Mouse (Mus musculus) CD4-positive, CD25-positive, alpha-beta regulatory T cell, adult 4 months (primary cell): ENCODE measurements at regions not wholly inside any gene's neighbourhood (a gene's known extent, or its start where the extent isn't known, plus 50 kb on each side); places are given as distances from the start of the nearest gene placed in this dataset.
"Not testable (repeated sequence)": the region's sequence is repeated elsewhere in the genome, so short reads cannot be mapped to it uniquely, and the experiment has no call there.

Source experiments
- ATAC-seq: one replicate; pipeline ENCODE4 v1.8.0; 2017

DNA sequence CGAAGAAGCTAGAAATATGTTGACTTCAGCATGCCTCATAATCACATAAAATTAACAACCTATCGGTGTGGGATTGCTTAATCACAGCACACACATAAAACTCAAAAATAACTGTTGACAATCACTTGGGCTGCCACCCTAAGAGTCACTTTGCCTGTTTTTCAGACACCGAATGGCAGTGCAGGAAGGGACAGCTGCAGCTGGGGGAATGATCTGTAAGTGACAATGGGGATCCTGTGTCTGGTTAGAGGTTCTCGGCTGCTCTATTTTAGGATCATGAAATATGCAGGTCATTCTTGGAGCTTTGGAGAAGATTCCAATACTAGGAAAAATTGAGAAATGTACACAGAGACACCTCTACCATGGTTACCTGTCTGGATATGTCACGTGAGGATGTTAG lies 54.4 kb upstream of the Tcf12 start:
- no peak for ATAC-seq

DNA sequence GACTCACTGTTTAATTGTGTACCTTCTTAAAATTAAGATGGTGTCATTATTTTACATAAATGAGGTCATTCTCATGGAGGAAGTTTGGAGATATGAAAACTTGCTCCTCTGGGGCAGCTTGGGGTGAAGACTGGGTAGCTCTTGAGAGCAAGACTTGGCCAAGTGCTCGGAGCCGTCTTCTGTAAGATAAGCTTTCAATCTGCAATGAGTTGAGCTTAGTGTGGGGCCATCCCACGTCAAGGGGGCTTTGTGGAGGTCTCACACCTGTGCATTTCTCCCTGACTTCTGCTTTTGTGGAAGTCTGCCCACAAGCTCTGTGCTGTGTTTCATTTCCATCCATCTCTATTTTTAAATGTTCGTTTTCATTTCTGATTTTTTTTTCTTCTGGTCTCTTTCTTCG lies 54.9 kb upstream of the Tcf12 start:
- no peak for ATAC-seq

DNA sequence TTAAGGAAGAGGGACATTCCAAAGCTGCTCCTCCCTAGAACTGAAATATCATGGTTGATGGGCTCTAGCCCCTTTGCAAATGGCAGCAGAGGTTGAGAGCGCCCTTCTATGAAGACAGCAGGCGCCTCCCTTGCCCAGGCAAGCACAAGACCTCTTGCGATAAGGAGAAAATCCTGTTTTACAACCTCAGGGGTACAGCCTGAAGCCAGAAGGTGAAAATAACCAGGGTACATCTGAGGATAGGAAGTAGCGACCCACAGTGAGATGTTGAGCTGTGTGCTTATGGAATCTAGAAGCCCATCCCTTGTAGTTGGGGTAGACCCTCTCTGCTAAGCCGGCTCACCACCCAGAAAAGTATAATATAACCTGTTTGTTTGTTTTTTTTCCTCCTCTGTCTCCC lies 57.6 kb upstream of the Tcf12 start:
- no peak for ATAC-seq

DNA sequence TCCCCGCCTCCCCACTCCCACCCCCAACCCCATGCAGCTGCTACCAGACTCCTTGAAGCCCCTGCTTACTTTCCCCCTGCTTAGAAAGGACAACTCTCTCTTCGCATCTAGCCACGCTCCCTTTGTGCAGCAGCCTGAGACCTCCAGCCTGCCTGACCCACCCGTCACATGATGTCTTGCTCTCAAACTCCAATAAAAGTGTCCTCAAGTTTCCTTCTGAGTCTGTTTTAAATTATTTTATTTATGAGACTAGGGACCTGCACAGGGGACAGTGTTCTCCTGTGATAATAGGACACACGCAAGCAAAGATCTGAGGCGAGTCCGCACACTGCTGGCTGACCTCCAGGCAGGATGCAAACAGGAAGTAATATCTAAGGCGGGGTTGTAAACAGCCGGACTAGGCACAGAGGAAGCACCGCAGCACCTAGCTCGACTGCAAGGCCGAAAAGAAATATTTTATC lies 58.1 kb upstream of the Tcf12 start:
- no peak for ATAC-seq

DNA sequence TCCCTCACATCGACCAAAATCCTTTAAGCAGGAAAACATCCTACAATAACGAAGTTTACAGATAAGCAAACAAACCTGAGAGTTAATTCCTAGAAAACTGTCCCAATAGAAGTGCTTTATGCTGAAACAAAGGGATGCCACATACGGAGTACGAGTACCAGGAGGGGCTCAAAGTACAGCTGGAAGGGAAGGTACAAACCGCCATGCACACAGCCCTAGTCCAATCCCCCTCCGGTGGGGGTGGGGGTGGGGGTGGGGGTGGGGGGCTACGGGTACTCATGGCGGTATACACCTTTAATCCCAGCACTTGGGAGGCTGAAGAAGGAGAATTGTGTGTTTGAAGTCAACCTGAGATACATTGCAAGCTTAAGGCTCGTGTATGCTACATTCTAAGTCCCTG lies 58.6 kb upstream of the Tcf12 start:
- ATAC-seq, result no peak

DNA sequence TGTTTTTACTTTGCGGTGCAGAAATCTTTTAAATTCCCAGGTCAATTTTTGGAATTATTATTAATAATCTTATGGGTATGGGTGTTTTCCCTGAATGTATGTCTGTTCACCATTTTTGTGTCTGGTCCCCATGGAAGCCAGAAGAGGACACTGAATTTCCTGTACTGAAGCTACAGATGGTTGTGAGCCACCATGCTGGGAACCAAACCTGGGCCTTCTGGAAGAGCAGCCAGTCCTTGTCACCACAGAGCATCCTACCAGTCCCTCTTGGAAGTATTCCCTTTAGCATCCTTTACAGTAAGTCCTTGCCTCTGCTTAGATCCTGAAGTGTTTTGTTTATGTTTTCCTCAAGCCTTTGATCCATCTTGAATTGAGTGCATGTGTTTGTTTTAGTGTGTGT lies 60.7 kb upstream of the Tcf12 start:
- no peak for ATAC-seq

DNA sequence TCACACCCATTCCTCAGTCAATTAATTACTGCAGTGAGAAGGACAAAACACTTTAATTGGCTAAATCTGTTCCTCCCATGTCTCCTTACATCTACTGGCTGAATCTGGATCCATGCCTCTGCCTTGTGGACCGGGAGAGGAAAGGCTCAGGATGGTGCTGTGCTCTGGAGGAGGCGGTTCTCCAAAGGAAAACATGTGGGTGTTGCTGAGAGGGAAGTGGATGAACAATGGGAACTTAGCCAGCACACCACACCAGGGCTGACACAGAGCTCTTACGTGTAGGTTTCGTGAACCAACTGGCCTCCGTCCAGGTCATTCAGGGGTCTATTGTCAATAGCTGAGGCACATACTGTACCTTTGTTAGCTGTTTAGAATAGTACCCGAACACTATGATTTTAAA lies 69.3 kb upstream of the Tcf12 start:
- no peak for ATAC-seq

DNA sequence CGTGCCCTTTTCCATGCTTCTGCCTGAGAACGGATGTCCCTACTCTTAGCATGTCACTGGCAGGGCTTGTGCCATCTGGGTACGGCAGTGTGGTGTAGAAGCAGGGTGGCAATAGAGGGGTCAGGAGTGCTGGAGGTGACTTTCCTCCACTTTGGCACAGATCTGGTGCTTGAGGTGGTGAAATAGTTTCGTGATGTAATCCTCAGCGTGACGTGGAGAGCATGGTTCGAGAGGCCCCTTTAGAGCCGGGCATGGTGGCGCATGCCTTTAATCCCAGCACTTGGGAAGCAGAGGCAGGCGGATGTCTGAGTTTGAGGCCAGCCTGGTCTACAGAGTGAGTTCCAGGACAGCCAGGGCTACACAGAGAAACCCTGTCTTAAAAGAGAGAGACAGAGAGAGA lies 71.7 kb upstream of the Tcf12 start:
- ATAC-seq, result no peak

DNA sequence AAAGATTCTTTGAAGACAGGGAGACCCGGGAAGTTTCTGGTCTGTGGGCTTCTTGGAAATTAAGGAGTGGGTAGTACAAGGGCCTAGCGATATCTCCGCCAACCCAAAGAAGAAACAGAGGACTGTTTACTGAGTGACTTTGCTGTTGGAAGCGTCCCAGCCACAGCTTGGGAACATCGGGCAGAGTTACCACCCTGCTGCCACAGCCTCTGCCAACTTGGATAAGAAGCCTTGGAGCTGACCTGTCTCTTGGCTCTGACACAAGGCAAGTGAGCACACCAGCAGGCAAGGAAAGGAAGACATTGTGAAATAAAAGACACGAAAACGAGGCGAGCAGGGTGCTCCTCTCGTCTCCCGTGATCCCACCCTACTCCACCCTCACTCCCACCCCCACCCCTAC lies 72.3 kb upstream of the Tcf12 start:
- ATAC-seq, result no peak

DNA sequence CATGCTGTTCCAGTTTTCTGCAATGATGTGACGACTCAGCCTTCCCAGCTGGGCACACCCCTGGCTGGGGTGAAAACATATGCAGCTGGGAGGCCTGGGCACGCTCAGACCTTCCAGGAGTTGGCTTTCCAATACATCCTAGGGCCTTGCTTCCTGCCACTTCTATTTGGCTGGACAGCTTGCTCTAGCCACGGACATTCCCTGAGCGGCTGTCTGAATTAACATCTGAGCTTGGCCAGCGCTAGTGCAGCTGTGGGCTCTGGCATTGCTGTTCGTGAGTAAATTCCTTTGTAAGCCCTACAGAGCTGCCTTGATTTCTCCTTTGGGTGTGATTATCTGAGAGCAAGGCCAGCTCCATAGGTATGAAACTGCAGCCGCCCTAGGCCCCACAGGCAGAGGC lies 78.2 kb upstream of the Tcf12 start:
- no peak for ATAC-seq

DNA sequence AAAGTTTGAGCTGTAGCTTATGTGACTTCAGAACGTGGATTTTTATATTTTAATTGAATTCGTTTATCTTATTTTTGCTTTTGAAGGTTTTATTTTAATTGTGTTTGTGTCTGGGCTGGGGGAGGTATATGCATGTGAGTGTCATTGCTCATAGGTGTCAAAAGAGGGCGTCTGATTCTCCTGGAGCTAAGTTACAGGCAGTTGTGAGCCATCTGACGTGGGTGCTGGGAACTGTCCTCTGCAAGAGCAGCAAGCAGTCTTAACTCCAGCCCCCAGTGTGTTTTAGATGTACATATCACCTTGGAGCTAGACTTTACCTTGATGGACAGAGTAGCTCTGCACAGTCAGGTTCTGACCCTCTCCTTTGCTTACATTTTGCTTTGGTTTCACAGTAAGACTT lies 79.0 kb upstream of the Tcf12 start:
- no peak for ATAC-seq

DNA sequence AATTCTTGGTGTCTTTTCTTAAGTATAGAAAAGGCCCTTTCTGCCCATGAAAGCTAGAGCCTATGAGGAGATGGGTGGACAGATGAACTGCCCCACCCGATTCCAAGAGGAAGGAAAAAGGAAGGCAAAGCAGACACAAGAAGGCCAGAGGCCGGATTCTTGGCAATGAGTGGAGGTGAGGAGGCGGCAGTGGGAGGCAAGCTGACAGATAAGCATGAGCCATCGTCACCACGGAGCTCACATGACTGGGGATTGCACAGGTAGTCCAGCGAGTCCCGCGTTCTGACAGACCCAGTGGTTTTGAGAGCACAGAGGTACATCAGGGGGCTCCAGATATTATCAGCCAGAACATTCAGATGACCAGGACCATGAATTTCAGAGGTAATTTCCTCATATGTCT lies 79.4 kb upstream of the Tcf12 start:
- no peak for ATAC-seq

DNA sequence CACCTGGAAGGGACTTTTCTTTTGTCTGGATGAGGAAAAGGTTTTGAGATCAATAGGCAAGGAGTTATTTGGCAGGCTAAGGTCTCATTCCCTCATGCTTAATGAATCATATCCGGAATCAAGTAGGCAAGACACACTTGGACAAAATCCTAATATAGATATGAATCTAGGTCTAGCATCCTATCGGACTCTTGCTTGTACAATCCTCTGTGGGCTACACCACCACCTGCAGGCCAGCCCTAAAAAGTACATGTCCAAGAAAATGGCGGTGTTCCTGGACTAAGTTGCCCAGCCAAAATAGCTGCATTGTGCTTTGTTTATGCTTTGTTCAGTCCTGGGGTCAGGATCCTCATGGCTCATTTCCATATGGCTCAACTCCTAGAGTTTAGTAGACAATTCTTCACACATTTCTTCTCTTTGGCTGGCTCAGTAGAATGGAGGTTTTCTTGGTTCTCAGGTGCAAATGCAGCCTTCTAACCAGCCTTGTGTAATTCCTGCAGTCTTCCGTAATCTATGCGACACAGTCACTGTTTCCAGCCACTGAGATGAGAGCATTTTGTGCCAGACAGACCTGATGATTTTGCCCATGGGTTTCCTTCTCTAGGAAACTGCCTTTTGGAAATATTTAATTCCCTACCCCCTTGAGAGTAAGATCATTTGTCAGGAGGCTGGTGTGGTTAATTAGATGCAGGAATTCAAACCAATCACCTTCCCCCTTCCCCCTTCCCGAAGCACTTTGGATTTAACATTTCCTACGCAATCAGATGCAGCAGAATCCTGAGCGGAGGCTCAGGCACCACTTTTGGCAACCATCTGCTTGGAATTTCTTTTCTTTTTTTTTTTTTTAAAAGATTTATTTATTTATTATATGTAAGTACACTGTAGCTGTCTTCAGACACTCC lies 80.6 kb upstream of the Tcf12 start:
- ATAC-seq, result peak; percentile 60

DNA sequence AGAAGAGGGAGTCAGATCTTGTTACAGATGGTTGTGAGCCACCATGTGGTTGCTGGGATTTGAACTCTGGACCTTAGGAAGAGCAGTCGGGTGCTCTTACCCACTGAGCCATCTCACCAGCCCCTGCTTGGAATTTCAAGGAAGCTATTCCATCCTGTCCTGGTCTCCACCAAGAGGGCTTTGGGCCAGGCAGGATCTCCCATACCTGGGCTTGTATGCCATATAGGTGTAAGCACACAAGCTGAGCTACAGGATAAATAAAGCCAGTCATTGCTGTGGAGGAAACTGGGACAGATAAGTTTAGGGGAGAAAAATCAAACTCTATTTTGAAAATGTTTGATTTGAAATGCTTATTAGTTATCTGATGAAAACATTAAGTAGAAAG lies 81.3 kb upstream of the Tcf12 start:
- ATAC-seq, result not testable (repeated sequence)

DNA sequence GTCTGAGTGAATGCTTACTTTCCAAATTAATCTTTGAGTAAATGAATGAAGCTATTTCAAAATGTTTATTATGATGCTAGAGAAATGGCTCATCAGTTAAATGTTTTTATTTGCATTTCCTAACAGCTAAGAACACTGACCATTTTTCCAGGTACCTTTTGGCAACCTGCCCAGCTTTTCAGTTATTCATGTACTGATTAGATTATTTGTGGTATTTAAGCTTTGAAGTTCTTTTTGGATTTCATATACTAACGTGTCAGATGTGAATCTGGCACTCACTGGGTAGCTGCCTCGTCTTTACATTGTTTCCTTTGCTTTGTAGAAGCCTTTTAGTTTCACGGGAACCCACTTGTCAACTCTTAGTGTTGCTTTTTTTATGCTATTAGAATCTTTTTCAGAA lies 79.3 kb upstream of the Zfp280d start:
- no peak for ATAC-seq

DNA sequence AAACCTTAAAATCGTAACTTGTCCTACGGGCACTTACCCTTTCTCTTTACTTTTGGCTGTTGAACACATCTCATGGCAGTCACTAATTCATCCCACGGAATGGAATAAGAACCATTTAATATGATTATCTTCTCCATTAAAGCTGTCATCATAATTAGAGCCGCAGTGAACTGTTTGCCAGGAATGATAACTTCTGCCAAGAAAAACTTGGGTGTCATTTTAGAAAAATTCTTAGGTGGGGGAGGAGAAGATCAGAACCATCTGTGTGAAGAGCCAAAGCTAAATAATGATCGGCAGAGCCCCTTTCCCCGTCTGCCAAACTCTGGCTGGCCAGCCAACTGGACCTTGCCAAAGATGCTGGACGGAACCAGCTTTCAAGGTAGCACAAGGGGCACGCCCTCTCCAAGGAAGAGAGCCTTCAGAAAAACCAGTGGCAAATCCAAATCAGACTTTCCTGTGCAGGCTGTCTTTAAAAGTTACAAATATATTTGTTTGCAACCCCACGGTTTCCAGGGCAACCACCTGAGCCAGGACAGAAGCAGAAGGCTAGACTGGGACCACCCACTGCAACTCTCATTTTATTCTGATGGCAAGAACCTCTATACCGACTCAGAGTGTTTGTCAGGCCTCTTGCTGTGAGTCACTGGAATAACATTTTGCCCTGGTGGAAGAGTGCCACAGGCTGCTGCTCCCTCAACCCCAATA lies 77.9 kb upstream of the Zfp280d start:
- no peak for ATAC-seq

DNA sequence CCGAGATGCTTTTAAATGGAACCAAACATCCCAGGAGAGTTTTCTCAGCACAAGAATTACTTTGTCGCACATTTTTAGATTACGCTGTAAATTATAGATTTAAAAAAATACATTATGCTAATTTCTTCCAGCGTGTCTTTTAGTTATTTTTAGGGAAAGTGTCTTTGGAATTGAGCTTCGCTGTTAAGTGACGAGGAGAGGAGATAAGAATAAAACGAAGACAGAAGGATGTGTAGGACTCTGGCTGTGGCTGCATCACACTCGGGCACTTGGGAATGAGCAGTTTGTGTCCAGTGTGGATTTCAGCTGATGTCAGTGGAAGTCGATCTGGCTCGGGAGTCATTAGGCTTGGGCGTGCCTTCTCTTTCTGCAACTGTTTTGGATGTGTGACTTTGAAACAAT lies 77.3 kb upstream of the Zfp280d start:
- no peak for ATAC-seq

DNA sequence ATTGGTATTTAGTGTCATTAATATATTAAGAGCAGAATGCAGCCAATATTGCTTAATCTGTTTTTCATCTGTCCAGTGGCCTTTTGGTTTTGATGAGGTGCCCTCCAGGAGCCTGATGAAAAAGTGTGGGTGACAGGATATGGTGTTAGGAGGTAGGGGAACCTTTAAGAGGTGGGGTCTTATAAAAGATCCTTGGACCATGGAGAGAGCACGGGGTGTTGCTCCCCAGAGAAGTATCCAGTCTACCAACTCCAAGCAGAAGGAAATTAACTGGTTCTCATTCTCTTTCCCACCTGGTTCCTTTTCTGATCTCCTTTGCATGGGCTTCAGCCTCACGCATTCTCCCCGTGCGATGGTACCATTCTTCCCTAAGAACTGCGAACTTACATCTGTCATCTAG lies 75.7 kb upstream of the Zfp280d start:
- no peak for ATAC-seq

DNA sequence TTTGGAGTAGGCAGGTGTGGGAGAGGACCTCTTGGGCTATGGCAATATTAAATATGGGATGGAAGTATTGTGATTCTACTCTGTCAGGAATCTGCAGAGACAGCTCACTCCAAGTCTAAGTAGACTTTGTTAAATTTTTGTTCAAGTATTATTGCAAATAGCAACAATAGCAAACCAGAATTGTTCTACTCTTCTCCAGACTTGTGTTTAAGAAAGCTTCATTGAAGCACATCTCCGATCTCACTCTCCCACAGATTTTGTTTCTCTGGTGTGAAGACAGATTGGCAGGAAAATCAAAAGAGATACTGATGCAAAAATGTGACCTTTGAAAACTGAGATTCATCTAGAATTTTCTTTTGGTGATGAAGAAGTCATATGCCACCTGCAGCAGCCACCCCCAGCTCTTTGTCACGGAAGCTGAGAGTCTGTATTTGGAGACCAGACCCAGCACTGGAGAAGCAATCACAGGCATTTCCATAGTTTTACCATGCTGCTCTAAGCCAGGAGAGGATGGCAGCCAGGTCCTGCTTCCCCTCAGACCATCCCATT lies 70.2 kb upstream of the Zfp280d start:
- no peak for ATAC-seq

DNA sequence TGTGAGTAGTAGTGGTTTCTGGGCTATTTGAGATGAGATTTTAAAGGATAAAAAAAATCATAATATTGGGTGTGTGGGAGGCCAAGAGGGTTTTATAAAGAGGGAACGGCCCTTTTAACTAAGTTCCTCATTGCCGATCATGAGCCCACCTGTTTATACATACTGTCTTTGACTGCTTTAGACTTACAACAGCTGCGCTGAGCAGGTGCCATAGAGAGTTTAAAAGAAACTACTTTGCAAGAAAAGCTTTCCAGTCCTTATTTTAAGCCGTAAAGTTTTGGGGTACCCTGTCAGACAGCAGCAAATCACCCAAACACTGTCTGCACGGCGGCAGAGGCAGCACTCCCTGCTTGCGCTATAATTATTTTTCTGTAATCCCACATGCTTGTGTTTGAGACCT lies 68.8 kb upstream of the Zfp280d start:
- ATAC-seq, result no peak

DNA sequence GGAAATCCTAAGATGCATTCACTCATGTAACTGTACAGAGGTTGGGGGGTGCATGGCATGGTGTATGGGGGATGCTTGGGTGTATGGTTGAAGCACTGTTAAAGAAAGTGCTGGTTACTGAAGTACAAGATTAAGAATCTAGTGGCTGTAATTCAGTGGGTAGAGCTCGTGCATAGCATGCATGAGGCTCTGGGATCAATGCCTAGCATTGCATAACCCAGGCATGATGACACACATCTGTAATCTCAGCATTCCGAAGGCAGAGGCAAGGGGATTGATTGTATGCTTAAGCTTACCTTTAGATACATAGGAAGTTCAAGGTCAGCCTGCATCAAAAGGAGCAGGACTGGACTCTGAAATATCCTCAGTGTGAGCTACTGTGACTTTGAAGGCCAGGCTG lies 67.7 kb upstream of the Zfp280d start:
- no peak for ATAC-seq

DNA sequence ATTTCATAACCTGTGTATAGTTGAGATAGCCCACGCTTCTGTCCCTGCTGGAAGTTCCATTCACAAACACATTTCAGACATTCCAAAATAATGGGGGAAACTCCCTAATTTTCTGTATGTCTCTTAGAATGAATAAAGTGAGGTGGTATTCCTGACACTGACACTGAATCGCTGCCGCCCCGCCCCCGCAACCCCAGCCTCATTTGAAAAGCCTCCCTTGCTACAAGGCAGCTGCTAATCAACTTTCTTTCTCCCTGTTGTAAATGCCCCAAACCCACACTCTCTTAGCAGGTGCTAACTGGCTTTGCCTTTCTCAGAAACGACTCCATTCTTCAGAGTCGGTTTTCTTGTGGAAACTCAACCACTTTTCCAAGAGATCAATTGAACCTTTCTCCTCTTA lies 66.4 kb upstream of the Zfp280d start:
- ATAC-seq, result no peak

DNA sequence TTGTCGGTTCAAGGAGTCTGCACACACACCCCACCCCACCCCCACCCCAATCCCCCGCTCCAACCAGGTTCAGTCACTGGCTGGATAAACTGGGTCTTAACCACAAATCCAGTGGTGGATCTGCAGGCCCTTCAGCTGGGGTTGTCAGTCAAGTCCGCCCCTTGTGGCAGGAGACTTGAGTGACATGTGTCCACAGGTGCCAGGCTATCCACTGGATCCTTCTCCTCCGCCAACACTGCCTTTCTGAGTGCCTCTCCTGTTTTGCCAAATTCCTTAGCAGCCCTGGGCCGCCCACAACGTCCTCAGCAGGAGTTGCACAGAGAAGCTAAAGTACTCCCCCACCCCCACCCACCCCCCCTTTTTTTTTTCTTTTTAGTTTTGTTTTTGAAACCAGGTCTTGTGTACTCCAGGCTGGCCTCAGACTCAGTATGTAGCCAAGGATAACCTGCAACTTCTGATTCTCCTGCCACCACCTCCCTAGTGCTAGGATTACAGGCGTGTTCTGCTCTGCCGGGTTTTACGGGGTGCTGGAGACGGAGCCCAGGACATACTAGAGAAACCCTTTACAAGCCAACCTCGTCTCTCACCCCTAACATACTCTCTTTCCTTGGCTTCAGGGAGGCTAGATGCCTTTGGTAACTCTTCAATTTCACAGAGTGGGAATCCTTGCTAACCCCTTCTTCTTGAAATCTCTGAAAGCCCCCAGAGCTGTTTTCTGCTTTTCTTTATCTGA lies 57.2 kb upstream of the Zfp280d start:
- no peak for ATAC-seq
